Mouse (Mus musculus) embryo, embryonic 10.5 days (tissue): ENCODE results near the gene Kcns1.

Experiments
- DNase-seq: peaks from one replicate; pipeline ENCODE4 v3.0.0-alpha.2; 2015; ENCODE audit warnings: low spot score

Kcns1 gene

DNA sequence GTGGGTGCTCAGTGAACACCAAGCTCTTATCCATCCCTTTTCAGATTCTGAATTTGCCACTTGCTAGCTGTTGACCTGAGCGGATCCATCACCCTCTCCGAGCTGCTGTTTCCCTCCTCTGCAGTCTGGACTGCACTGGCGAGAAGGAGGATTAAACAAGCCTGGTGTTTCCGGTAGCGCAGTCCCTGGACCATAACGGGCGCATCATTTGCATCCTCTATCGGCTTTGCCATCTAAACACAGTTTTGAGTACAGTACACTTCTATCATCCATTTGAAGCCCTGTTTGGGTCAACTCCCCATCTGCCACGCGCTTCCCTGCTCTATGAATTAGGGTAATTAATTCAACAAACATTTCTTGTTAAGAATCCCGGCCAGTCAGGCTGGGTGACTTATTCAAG is 587 bp downstream of the Kcns1 start:
- DNase-seq: peak; percentile 39

DNA sequence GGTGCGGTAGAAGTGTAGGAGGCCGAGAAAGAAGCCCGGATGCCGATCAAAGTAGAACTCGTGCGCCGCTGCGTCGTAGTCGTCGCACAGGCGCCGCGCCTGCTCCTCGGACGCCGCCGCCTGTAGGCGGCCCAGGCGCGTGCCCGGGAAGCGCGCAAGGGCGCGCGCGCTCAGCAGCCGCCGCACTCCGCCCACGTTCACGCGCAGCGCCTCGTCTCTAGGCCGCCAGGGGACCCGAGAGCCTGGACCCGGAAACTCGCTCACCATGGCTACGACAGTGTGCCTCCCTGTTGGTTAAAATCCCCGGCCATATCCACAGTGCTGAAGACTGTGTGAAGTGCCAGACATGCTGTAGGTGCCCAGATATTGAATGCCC is 2.4 kb downstream of the Kcns1 start:
- DNase-seq: peak; percentile 32

DNA sequence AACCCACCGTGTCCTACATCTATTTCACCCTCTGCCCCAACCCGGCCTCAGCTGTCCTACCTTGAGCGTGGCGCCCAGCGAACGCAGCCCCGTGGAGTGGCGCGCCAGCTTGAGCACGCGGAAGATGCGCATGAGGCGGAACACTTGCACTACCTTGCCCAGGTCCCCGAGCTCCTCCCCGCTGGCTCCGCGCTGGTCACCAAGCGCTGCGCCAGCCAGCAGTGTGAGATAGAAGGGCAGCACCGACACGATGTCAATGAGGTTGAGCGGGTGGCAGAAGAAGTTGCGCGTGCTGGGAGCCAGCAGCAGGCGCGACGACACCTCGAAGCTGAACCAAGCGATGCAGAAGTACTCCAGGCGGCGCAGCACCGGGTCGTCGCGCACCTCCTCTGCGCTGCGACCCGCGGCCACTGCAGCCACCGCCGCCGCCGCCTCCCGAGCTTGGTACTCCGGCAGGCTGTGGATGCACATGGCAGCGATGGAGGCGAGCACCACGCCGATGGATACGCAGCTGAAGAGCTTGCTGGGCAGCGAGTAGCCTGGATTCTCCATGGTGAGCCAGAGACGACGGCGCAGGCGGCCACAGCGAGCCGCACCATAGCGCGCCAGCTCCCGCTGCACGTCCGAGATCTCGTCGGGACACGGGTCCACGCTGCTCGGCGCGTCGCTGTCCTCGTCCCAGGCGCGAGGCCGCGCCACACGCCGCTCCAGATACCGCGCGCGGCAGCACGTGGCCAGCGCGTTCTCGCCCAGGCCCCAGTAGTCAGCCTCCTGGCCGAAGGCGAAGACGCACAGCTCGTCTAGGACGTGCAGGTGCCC is 3.0 kb downstream of the Kcns1 start:
- DNase-seq: no peak

DNA sequence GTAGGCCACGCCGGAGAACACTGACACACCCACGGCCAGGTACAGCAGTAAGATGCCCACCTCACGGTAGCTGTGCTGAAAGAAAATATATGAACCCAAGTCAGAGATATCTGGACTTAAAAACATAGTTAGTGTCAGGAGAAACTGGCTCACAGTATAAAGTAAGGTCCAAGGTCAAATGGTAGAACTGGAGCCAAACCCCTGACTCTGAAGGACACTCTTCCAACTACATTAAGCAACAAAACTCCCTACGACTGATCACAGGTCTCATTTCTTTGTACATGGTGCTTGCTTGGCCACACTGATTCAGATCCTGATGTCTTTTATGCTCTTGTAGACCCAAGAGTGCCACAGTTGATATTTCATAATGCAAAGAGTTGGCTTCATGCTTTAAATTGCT is 6.0 kb downstream of the Kcns1 start:
- DNase-seq: no peak

DNA sequence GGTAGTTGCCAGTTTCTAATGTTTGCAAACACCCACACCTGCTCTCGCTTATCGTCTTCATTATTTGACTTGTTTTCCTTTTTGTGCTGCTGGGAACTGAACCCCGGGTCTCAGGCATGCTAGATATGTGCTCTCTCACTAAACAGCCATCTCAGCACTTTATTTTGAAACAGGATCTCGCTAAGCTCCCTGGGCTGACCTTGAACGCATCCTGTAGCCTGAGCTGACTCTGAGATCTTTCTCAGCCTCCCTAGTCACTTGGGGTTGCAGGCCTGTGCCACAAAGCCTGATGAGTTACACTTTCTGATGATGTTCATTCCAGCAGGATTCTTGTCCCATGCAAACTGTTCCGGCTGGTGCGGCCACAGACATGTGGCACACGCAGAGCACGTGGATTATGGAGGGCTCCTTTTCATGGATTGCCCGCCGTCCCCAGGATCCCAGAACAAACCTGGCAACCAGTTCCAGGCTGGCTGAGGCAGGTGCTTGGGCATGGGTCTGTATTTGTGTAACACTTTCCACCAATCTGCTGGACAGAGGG is 9.3 kb downstream of the Kcns1 start:
- DNase-seq: no peak

DNA sequence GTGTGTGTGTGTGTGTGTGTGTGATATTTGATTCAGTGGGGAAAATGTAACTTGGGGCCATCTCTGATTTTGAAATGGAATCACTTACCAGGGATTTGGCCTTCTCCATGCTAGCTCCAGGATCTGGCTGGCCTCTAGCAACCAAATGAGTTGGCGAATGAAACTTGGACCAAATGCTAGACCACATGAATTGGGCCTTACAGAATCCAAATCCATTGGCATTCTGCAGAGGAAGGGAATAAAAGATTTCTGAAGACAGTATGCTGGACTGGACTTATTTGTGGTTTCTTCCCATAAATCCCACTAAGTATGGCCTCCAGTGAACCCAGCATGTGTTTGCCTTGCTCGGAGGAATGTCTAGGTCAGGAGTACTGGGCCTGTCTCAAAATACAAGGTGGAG is 12.1 kb downstream of the Kcns1 start:
- no peak for DNase-seq

DNA sequence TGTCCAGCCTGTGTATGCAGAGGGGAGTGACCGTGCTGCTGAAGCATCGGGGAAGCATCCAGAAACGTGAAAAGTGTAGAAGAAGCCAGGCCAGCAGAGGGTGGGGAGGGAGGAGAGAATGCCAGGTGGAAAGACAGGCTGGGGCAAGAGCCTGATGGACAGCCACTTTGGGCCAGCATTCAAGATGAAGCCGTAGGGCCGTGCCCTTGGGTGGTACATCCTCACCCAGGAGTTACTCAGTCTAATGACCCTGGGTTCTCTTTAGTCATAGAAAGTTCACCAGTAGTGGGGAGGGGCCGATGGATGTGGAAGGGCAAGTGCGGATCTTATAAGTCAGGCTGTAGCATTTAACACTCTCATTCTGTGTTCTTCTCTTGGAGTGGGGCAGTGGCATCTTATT is 14.8 kb downstream of the Kcns1 start:
- no peak for DNase-seq

DNA sequence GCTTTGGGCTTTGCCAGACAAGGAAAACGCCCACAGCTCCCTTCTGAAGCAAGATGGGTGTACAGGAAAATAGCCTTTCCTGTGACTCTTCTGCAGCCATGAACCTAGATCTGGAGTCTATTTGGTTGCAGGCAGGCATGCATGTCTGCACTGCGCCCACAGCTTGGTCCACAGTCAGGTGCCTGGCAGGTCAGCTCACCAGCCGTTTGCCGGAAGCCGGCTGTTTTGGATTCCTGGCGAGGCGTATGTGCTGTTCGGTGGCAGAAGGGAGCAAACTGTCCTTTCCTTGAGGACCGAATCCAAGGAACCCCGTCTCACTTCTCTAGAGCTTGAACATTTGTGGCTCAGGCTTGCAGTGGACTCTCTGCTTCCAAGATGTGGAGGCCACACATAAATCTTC is 16.9 kb downstream of the Kcns1 start:
- no peak for DNase-seq

DNA sequence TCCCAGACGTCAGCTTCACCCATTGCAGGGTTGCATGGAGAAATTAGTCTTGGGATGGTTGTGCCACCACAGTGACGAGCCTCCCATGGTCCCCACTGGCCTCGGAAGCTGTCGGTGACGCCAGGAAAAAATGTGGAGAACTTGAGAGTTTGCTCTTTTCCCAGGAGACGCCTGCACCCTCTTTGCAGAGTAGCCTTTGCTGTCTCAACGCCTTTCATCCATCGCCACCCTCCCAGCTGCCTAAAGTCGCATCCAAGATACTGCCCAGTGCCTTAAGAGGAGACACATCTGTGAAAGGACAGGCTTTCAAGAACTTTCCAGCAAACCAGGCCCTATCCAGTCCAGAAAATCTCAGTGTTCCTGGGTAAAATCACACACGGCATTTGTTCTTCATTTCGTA is 18.6 kb downstream of the Kcns1 start:
- no peak for DNase-seq

DNA sequence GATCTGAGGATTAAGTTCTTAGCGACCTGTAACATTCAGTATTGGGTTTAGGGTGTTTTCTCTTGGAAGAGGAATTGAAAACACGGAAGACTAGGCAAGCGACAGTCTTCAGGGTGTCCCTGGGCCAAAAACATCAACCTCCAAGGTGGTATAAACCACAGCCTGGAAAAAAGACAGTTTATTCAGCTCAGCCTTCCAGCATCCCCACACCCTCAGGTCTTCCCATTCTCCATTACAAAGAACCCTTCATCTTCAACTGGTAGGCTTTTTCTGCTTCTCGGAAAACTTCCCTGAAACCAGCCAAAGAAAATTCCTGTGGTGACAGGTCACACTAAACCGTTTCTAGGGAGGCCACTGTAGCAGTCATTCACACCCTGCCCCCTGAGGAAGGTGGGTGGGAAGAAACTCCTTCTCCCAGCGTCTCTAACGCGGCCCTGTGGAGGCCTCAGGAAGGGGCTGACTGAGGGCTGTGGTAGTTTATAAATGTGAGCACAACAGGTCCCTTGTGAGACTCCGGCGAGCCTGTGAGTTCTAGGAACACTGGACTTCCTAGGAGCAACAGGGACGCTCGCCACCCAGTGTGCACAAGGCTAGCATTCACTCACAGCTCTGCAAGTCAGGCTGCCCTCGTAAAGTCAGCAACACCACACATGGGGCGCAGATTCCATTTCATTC is 20.7 kb downstream of the Kcns1 start:
- peak; percentile 13 for DNase-seq

DNA sequence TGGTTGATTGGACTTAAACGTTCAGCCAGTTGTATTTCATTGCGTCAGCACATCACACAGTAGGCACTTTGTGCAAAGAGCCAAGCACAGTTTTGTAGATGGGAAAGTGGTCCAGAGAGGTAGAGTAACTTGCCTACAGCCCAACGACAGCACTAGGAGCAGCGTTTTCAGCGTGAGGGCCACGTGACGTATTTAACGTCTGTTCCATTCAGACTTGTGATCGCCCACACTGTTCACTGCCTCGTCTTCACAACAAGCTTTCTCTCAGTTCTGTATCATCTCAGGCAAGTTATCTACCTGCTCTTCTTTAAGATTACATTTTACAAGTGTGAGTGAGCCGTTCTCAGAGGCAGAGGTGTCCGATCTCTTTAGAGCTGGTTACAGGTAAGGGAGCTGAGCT is 24.4 kb downstream of the Kcns1 start:
- no peak for DNase-seq

DNA sequence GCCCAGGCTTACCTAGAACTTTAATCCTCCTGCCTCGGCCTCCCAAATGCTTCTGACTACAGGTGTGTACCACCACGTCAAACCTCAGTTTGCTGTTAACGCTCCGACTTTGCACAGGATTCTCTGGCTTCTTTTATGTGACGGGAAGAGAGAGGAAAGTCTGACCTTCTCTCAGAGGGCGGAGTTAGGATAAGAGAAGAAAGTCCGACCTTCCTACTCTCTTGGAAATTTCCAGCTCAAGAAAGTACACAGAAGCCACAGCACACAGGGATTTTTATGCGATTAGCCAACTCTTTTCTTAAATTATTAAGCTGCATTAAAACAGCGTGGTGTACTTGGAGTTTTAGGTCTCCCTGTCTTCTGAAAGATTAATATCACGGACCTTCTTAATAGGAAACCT is 26.4 kb downstream of the Kcns1 start:
- no peak for DNase-seq

DNA sequence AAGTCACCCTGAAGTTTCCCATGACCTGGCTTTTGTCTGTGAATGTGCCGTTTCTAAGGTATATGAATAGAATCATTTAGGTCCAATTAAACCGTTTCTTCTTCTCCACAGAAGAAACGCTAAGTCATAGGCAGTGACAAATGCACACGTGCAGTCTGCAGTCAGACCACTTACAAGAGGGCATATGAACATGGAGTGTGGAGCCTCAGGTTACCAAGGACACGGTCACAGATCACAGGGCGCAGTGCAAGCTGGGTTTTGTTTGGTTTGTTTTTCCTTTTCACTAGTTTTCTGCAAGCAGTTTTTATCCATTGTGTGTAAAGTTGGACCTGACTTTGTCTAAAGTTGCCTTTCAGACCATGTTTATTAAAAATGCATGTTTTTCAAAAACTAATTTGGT is 26.9 kb downstream of the Kcns1 start:
- no peak for DNase-seq

DNA sequence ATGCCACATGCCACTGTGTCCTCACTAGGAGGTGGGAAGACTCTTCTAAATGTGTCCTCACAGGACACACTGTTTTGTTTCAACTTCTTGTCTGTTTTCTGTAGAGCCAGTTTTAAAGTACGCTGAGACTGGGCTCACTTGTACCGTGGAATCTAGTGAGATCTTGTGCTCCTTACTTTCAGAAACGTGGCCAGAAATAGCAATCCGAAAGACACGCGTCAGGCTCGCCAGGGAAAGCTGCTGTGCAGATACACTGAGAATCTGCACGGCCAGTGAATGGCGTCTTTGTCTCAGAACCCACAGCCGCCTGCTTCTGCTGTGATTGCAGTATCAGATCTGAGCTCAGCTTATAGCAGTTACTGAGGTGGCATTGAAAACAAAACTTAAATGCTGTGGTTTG is 28.9 kb downstream of the Kcns1 start:
- peak; percentile 22 for DNase-seq

DNA sequence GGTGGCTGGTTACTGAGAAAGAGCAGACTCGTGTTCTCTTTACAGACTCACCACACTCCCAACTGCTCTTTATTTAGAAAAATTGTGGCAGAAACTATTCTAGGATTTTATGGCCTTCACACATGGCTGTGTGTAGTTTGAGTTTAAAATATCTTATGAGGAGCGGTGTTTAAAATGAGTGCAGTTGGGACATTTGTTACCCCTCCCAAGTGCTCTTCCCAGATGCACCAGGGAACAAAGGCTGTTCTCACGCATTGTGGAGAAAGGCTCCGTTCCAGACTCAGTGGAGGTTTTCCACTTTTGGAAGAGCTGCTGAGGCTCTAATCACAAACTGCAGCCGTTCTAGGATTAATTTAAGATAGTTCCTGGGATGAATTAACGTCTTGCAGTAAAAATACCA is 33.2 kb downstream of the Kcns1 start:
- no peak for DNase-seq

DNA sequence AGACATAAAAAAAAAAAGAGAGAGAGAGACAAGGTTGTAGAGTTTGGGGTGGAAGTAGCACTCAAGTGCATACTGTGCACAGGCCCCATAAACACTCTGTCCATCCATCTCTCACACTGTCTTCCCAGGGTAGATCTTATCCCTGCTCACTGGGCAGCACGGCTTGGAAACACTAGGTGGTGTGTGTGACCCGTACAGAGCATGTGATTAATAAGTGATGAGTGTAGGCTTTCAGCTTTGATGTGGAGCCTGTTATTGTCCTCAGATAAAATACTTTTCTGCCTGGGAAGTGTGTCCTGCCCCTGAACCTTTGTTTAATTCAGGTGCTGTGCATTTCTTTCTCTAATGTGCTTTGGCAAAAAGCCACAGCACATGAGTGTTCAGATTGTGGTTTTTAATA is 34.5 kb downstream of the Kcns1 start:
- no peak for DNase-seq

DNA sequence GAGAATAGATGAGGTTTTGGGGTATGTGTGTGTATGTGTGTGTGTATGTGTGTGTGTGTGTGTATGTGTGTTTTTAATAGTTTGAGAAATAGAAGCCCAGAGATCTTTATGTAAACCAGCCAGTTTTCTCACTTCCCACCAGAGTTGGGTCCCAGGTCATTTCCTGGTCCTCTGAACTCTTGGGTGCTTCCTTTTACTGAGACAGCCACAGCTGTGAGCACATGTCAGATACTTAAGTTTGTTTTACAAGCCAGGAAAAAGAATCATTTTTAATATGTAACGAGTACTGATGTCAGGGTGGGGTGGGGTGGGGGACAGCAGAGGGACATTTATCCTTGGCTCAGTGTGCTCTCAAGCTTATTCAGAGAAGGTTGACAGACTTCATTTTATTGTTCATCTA is 35.5 kb downstream of the Kcns1 start:
- DNase-seq: no peak

DNA sequence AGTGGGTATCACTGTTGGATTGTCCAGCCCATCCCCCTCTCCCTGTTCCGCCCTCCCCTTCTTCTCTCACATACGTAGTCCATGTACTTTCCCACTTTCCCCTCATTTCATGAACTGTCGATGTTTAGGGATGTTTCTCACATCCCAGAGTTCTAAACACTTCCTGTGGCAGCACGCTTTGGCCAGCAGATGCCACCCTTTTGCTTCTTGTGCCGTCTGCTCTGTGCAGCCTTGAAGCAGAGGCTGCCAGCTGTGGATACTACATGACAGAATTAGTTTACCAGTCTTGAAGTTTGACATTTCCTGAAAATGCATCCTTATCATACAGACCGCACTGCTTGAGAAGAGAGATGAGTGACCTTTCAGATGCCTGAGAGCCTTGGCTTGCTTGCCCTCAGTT is 36.4 kb downstream of the Kcns1 start:
- no peak for DNase-seq

DNA sequence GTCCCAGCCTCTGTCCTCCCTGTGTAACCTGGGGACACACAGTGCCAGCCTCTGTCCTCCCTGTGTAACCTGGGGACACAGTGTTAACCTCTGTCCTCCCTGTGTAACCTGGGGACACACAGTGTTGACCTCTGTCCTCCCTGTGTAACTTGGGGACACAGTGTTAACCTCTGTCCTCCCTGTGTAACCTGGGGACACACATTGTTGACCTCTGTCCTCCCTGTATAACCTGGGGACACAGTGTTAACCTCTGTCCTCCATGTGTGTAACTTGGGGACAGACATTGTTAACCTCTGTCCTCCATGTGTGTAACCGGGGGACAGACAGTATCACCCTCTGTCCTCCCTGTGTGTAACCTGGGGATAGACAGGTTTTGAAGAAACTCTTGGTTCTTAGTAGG is 39.3 kb downstream of the Kcns1 start:
- no peak for DNase-seq

DNA sequence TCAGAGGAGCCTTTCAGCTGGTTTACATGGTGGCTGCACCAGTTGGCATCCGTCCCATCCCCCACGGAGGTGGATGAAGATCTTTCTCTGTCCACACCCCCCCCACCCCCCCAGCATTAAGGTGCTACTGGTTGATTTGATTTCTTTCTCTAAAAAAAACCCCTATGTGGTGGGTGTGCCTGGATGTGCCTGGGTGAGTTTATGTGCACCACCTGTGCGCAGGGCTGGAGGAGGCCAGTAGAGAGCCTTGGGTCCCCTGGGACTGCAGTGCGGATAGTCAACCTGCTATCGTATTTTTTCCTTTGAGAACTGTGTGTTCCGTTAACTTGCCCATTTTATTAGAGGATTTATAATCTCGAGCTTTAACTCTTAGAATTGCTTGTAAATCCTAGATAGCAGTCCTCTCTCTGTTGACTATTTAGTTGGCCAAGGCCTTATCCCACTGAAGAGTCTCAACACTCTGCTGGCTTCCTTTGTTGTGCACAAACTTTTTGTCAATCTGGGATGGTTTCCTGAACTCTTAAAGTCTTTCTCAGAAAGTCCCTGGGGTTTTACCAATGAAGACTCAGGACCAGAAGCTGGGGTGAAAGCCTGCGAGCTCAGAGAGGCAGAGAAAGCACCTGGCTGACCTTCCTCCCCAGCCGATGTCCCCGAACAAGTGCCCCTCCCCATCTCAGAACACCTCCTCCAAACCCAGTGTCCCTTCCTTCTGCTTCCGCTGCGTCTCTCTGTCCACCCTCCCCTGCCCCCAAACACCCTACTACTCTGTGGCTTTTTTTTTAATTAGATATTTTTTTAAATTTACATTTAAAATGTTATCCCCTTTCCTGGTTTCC is 42.1 kb downstream of the Kcns1 start:
- no peak for DNase-seq

DNA sequence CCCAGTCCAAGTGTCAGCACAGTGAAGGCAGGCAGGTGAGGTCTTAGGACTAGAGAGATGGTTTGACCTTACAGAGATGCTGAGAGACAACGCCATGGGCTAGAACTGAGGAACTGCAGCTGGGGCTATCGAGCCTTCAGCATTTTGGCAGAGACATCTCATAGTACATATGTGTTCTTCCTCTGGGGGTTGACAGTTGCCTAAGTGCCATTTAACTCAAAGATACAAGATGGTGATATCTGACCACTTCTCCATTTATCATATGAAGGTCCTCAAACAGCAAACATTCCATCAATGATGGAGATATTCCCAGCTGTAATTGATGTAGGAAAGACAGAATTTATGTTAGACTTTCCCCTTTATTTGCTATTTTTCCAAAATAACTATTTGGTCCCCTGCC is 43.6 kb downstream of the Kcns1 start:
- DNase-seq: no peak

DNA sequence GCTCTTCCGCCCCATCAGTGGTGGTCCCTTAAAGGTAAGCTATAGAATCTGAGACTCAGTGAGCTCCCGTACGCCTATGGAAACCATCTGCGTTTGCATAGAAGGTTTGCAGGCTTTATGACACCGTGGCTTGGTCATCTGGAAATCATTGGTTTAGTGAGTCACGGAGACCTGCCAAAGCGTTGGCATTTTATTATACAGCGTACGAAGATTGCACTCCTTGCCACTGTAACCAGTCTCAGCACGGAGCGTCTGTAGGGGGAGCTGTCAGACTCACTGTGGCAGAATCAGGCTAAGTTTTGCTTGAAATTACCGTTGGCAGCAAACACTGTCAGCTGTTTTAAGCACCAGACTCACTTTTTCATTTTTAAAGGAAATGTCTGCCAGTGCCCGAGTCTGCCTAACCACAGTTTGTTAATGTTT is 44.4 kb downstream of the Kcns1 start:
- no peak for DNase-seq
